Mouse (Mus musculus) kidney, adult 2 months (tissue): ENCODE measurements around the gene Serpinb6b. TPM values are rescaled to one million over a fixed set of nuclear protein-coding genes. Genes with fewer than 3 reads are reported as not detected.

ENCODE experiments used
- DNase-seq: peaks from one replicate; pipeline ENCODE4 v3.0.0; 2021
- H3K27ac ChIP-seq: fragments of 200-500 bp; 2 replicates; pipeline ENCODE4 v1.5.1; 2012; ENCODE audit warnings: low read depth, low read length, control low read depth, inconsistent platforms; ENCODE audit not compliant: insufficient read depth
- H3K27me3 ChIP-seq: fragments of 200-500 bp; replicated peaks from 2 replicates; pipeline ENCODE4 v1.6.1; 2012; ENCODE audit warnings: mild to moderate bottlenecking, moderate library complexity, low read length, inconsistent platforms; ENCODE audit not compliant: control insufficient read depth, insufficient read depth
- H3K36me3 ChIP-seq: fragments of 200-500 bp; 2 replicates; pipeline ENCODE4 v1.6.1; 2012; ENCODE audit warnings: mild to moderate bottlenecking, moderate library complexity, low read length, inconsistent platforms; ENCODE audit not compliant: control insufficient read depth, insufficient read depth
- H3K4me1 ChIP-seq: fragments of 200-500 bp; 2 replicates; pipeline ENCODE4 v1.6.1; 2011; ENCODE audit warnings: low read length; ENCODE audit not compliant: control insufficient read depth, insufficient read depth
- H3K4me3 ChIP-seq: fragments of 200-500 bp; 2 replicates; pipeline ENCODE4 v1.5.1; 2011; ENCODE audit warnings: mild to moderate bottlenecking, low read depth, low read length, control low read depth; ENCODE audit not compliant: insufficient read depth
- CTCF ChIP-seq: fragments of 200-500 bp; conservative IDR thresholded peaks from 2 replicates; pipeline ENCODE4 v1.5.1; 2011; ENCODE audit warnings: low read depth, mild to moderate bottlenecking, control low read depth, low read length, moderate library complexity, mixed read lengths; ENCODE audit not compliant: insufficient read depth, insufficient read length
- POLR2A ChIP-seq: fragments of 200-500 bp; IDR thresholded peaks from one replicate; pipeline ENCODE4 v1.6.1; 2011; ENCODE audit warnings: low read depth, low read length, control low read depth
- WGBS: fragments of 180-500 bp; shearing (Covaris S2); methylation state at CpG from one replicate; pipeline ENCODE4 v1.1.7; 2018; 5-methylcytosine and 5-hydroxymethylcytosine counted together
- polyA plus RNA-seq: library from polyadenylated mRNA; depleted of rRNA; stranded (reverse); fragments of >200 nt; gene quantifications from 2 replicates; pipeline ENCODE4 v1.2.3, GENCODE M21; 2012

Serpinb6b gene
- polyA plus RNA-seq, 1 experiment: 7.1 TPM

DNA sequence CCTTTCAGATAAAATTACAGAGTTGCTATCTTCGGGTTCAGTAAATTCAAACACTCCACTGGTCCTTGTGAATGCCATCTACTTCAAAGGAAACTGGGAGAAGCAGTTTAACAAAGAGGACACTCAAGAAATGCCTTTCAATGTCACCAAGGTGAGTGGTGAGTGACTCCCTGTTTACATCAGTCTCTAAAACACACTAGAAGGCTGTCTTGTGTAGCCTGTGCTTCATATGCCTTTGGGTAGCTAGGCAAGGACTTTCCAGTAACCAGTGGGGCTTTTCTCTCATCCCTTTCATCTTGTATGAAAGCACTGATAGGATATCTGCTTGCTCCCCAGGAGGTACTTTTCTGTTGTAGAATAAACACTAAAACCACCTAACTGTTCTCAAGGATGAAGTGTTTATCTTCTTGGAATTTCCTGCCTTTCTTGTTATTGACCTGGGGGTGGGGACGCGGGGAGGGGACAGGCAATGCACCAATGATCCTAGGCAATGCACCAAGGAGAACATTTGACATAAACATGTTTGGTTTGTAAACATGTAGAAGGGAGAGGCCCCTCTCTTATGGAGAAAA, 10.0 kb downstream of the Serpinb6b start:
- WGBS: 64% methylated on average over 3 of the region's 3 CpGs
- no peaks in the 10 kb centered on the region for H3K36me3 ChIP-seq
- TF ChIP-seq POLR2A (no peak), CTCF (no peak)
- no peak for DNase-seq
- H3K4me3 ChIP-seq: no peak overlapping the region
- H3K27ac ChIP-seq: no peak overlapping the region; the same call in 1 of the 2 replicates
- H3K4me1 ChIP-seq: no peaks in the 10 kb centered on the region
- no peaks in the 10 kb centered on the region for H3K27me3 ChIP-seq

DNA sequence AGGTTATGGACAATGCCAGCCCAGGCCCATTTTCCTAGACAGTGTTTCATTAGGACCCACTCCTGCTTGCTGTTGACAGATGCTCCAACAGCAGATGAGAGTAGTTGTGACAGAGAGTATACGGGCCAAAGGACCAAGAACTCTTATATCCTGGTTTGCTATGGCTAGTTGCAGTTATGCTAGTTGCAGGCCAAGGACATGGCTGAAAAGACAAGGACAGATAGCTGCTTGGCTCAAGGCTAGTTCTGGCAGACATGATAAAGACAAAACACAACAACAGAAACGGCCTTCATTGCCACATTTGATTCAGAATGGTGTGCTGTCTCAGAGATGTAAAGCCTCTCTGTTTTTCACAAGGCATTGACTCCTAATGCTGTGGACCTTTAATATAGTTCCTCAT, 10.7 kb downstream of the Serpinb6b start:
- Histone ChIP-seq H3K4me3 (no peak overlapping the region), H3K36me3 (no peaks in the 10 kb centered on the region), H3K4me1 (no peaks in the 10 kb centered on the region), H3K27ac (peak overlapping the region; percentile 5; the same call in 1 of the 2 replicates), H3K27me3 (no peaks in the 10 kb centered on the region)
- no peak for DNase-seq
- 79% methylated on average over 2 of the region's 2 CpGs for WGBS
- no peak for TF ChIP-seq CTCF
- no peak for TF ChIP-seq POLR2A

DNA sequence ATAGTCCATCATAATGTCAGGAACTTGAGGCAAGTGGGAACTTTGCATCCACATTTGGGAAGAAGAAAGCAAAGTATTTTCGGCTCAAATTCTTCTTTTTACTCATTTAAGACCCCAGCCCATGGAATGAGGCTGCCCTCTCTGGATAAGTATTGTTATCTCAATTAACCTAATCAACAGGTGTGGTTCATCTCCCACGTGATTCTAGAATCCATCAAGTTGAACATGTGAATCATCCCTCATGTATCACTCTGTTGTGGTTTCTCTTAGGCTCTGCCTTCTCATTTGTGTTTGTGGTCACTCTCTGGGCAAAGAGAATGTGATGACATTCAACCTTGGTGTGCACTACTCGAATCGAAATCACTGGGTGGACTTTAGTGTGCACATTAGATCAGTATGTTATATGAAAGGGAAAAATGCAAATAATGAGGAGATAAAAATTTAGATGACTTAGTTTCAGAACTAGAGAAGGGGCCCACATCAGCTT, 17.6 kb downstream of the Serpinb6b start:
- 82% methylated on average over 4 of the region's 4 CpGs for WGBS
- no peak overlapping the region for H3K4me3 ChIP-seq
- H3K36me3 ChIP-seq: no peaks in the 10 kb centered on the region
- no peak overlapping the region for H3K27ac ChIP-seq
- TF ChIP-seq CTCF: no peak
- no peak for TF ChIP-seq POLR2A
- no peaks in the 10 kb centered on the region for H3K27me3 ChIP-seq
- no peak for DNase-seq
- H3K4me1 ChIP-seq: no peaks in the 10 kb centered on the region

DNA sequence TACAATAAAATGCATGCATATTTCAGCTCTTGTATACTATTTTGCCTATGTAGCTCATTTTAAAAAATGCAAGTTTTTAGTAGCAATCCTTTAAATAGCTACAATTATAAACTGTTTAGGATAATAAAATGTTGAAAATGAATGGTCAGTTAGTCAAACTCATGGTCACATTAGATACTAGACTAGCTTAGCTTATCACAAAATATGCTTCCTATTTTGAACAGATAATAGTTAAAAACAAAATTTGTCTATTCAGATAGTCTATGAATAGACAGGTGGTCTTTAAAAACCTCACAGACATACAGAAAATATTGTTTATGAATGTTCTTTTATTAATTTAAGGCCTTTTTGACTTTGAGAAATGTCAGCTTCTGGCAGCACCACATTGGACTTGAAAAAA, 21.2 kb downstream of the Serpinb6b start:
- no peaks in the 10 kb centered on the region for H3K4me1 ChIP-seq

DNA sequence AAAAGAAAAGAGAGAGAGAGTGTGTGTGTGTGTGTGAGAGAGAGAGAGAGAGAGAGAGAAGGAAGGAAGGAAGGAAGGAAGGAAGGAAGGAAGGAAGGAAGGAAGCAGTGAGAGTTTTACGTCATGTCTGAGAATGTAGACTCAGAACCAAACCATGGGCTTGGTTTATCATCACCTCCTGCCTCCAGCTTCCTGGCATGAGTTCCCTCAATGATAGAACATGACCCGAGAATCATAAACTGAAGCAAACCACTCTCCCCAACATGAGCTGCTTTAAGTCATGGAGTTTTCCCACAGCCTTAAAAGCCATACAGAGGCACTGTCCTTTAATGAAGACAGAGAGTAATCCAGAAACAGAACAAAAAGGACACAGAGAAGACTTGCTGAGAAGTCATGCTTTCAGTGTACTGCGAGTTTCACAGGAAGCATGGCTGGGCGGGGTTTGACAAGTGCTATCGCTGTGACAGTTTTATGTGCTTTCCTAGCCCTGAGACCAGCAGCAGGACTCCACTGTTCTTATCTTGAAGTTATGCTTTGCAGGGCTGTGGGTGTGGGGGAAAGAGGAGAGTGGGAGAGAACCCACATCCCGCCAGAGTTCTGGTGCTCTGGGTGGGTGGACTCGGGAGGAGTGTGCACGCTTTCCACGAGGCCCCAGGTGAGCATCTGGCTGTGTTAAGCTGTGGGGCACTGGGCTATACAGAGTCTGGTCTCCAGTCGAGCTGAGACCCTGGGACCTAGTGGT, 28.3 kb downstream of the Serpinb6b start:
- 38% methylated on average over 10 of the region's 10 CpGs for WGBS
- Histone ChIP-seq H3K27ac (no peak overlapping the region), H3K4me1 (no peaks in the 10 kb centered on the region), H3K36me3 (no peaks in the 10 kb centered on the region), H3K27me3 (no peaks in the 10 kb centered on the region), H3K4me3 (no peak overlapping the region)
- TF ChIP-seq POLR2A (no peak), CTCF (no peak)
- DNase-seq: peak; percentile 20

More for the DNA sequence above, 21.2 kb downstream of the Serpinb6b start:
- no peak overlapping the region for H3K27ac ChIP-seq
- no peak for DNase-seq
- H3K4me3 ChIP-seq: no peak overlapping the region
- no peaks in the 10 kb centered on the region for H3K36me3 ChIP-seq
- TF ChIP-seq CTCF (no peak), POLR2A (no peak)
- H3K27me3 ChIP-seq: no peaks in the 10 kb centered on the region

DNA sequence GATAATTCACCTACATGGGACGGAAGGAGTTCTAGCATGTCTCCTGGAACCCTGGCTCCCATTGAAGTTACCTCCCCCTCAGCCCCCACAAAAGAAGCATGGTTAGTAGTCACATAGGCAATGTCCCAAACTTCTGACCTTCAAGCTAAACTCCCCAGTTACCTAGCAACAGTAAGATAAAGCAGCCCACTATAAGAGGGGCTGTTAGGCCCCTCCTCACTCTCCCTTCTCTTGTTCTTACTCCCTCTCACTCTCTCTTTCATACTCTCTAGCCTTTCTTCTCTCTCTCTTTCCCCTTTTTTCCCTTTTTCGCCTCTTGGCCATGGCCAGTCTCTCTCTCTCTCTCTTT, 28.9 kb downstream of the Serpinb6b start:
- Histone ChIP-seq H3K36me3 (no peaks in the 10 kb centered on the region), H3K4me1 (no peaks in the 10 kb centered on the region), H3K27ac (no peak overlapping the region), H3K27me3 (no peaks in the 10 kb centered on the region), H3K4me3 (no peak overlapping the region)
- DNase-seq: no peak
- TF ChIP-seq POLR2A (no peak), CTCF (no peak)
- 84% methylated on average over 2 of the region's 2 CpGs for WGBS

DNA sequence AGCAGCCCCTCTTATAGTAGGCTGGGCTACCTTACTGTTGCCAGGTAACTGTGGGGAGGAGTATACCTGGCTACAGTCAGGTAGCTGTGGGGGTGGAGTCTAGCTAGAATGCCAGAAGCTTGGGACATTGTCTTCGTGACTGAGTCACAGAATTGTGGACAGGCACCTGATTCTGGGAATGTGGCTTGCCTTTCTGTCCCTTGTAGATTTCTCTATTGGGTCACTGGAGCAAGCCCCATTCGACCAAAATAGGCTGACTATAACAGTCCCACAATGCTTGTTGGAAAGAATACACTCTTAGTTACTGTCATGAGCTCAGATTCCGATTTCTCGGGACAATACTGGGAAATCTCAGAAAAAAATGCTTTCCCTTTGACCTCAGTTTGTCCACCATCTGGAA, 30.0 kb downstream of the Serpinb6b start:
- no peaks in the 10 kb centered on the region for H3K36me3 ChIP-seq
- H3K4me3 ChIP-seq: no peak overlapping the region
- TF ChIP-seq CTCF (no peak), POLR2A (no peak)
- H3K4me1 ChIP-seq: no peaks in the 10 kb centered on the region
- no peak overlapping the region for H3K27ac ChIP-seq
- DNase-seq: peak; percentile 45
- H3K27me3 ChIP-seq: no peaks in the 10 kb centered on the region
- 65% methylated on average over 4 of the region's 4 CpGs for WGBS
